In genomic region chr17:47597838-47598579, GRCm38 (mm10) we compare ENCODE assay signal across 8 mouse cellular contexts. TPM values are rescaled to one million over a fixed set of nuclear protein-coding genes. Genes with fewer than 3 reads are reported as not detected.
DNase-seq lines count a peak whose midpoint lies in the region; ATAC-seq lines count a peak whose summit lies in the region.

No protein-coding gene starts in this region.

- H3K36me3 ChIP-seq in embryonic facial prominence, embryonic 15.5 days = peaks cover 54% of the 10 kb centered on the region

- no peak for ATAC-seq in embryonic facial prominence, embryonic 15.5 days (ENCODE audit: insufficient number of reproducible peaks, low FRiP score, low TSS enrichment, low read depth)
- ATAC-seq in inflammation-experienced regulatory T-cells, adult 6 months = peak; percentile 21

- H3K4me2 ChIP-seq in embryonic facial prominence, embryonic 15.5 days (replicated peaks) = peak overlapping the region; percentile 25; the same call in 1 of the 2 replicates

- H3K4me1 ChIP-seq in embryonic facial prominence, embryonic 15.5 days = peaks cover 36% of the 10 kb centered on the region

- no peak overlapping the region for H3K9ac ChIP-seq in embryonic facial prominence, embryonic 15.5 days

- H3K4me3 ChIP-seq in embryonic facial prominence, embryonic 15.5 days (replicated peaks) = 0 out of 2 replicates have a peak overlapping the region, but pooled peaks have one; percentile 10

- peak; percentile 23 for DNase-seq in right cerebral cortex, postnatal 4 days
- DNase-seq in right cerebral cortex, postnatal 36 days (ENCODE audit: low spot score in 2 of 2) = no peak
- DNase-seq in adrenal gland, postnatal 14 days = peak; percentile 72
- DNase-seq in lung, postnatal 14 days = peak; percentile 28
- peak; percentile 44 to 58 for DNase-seq in spleen, postnatal 14 days (ENCODE audit: low spot score in 2 of 2)
- no peak for DNase-seq in gastrocnemius, postnatal 25 days

- no peaks in the 10 kb centered on the region for H3K27me3 ChIP-seq in embryonic facial prominence, embryonic 15.5 days

- peak overlapping the region; percentile 99 for H3K27ac ChIP-seq in embryonic facial prominence, embryonic 15.5 days (replicated peaks)

- 21% methylated on average over 10 of the region's 10 CpGs for WGBS in embryonic facial prominence, embryonic 15.5 days

- no peaks in the 10 kb centered on the region for H3K9me3 ChIP-seq in embryonic facial prominence, embryonic 15.5 days (replicated peaks)

RNA-seq across cellular contexts. Expression of gene Bysl, which starts 13.3 kb away (rescaled TPM):
- 19.7 and 21.6 TPM in 2 replicates for total RNA-seq in adrenal gland, postnatal 14 days (2021)
- 23.9 and 24.6 TPM in 2 replicates for polyA plus RNA-seq in embryonic facial prominence, embryonic 15.5 days (2015; fragmentation: Nextera tagmentation; extraction: Ambion mirVana)
- polyA plus RNA-seq in inflammation-experienced regulatory T-cells, adult 6 months (2017; shearing (Covaris generic)) = 10 to 100 TPM in 2 of 3 experiments, 1 to 10 TPM in 1; 9.1 to 12.3 (median 11.6) TPM
- 10 to 100 TPM; 12.1 to 13.8 TPM for total RNA-seq in gastrocnemius, postnatal 25 days (2021)

RNA-seq across cellular contexts. Expression of gene Med20, which starts 13.4 kb away (rescaled TPM):
- 39.3 and 39.8 TPM in 2 replicates for total RNA-seq in adrenal gland, postnatal 14 days (2021)
- 51.9 and 55.2 TPM in 2 replicates for polyA plus RNA-seq in embryonic facial prominence, embryonic 15.5 days (2015; fragmentation: Nextera tagmentation; extraction: Ambion mirVana)
- 10 to 100 TPM; 27.6 to 32.3 (median 28.1) TPM for polyA plus RNA-seq in inflammation-experienced regulatory T-cells, adult 6 months (2017; shearing (Covaris generic))
- 10 to 100 TPM; 16.0 to 16.2 TPM for total RNA-seq in gastrocnemius, postnatal 25 days (2021)

RNA-seq across cellular contexts. Expression of gene Gm20517, which starts 13.4 kb away (rescaled TPM):
- 3.0 and 3.3 TPM in 2 replicates for total RNA-seq in adrenal gland, postnatal 14 days (2021)
- 1.6 TPM in 2 replicates for polyA plus RNA-seq in embryonic facial prominence, embryonic 15.5 days (2015; fragmentation: Nextera tagmentation; extraction: Ambion mirVana)
- polyA plus RNA-seq in inflammation-experienced regulatory T-cells, adult 6 months (2017; shearing (Covaris generic)) = under 1 TPM in 2 of 3 experiments, not detected in 1; 0.68 to 0.79 TPM
- total RNA-seq in gastrocnemius, postnatal 25 days (2021) = 1 to 10 TPM; 2.3 to 2.5 TPM

RNA-seq across cellular contexts. Expression of gene Usp49, which starts 32.5 kb away (rescaled TPM):
- 6.8 and 7.8 TPM in 2 replicates for total RNA-seq in adrenal gland, postnatal 14 days (2021)
- 4.4 and 5.2 TPM in 2 replicates for polyA plus RNA-seq in embryonic facial prominence, embryonic 15.5 days (2015; fragmentation: Nextera tagmentation; extraction: Ambion mirVana)
- polyA plus RNA-seq in inflammation-experienced regulatory T-cells, adult 6 months (2017; shearing (Covaris generic)) = under 1 TPM; 0.58 to 0.97 (median 0.70) TPM
- total RNA-seq in gastrocnemius, postnatal 25 days (2021) = 1 to 10 TPM; 2.2 to 2.8 TPM

Comparison
In these comparisons a context has a peak if more than half of its experiments do, and no peak if none do; other contexts are left out.
1. DNase-seq: peak in right cerebral cortex, postnatal 4 days (single experiment), adrenal gland, postnatal 14 days (single experiment), lung, postnatal 14 days (single experiment) and spleen, postnatal 14 days (2 of 2); none in right cerebral cortex, postnatal 36 days (0 of 2) and gastrocnemius, postnatal 25 days (single experiment).